Mouse (Mus musculus) liver, adult 2 months (tissue): ENCODE measurements around the gene Gm20605.

ENCODE experiments used
- CTCF ChIP-seq: fragments of 200-500 bp; IDR thresholded peaks from 2 replicates; pipeline ENCODE4 v1.5.1; 2011; ENCODE audit warnings: low read depth, low read length, control low read depth
- POLR2A ChIP-seq: fragments of 200-500 bp; IDR thresholded peaks from 2 replicates; pipeline ENCODE4 v1.6.1; 2011; ENCODE audit warnings: low read length, control low read depth; ENCODE audit not compliant: insufficient read depth; ENCODE audit errors: extremely low read depth

DNA sequence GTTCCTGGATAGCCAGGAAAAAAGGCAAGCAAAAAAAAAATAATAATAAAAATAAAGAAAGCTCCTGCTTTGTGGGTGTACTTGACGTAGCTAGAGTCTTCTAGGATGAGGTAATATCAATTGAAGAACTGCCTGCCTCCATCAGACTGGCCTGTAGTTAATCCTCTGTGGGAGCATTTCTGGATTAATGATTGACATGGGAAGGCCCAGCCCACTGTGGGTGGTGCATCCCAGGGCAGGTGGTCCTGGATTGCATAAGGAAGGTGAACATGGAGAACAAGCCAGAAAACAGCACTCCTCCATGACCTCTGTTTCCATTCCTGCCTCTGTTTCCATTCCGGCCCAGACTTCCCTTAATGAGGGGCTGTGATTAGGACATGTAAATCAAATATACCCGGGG lies 49.8 kb downstream of the Gm20605 start:
- TF ChIP-seq POLR2A: no peak
- no peak for TF ChIP-seq CTCF
